Mouse (Mus musculus) kidney, adult 18-20 months (tissue): ENCODE results near the gene S100a11.
"Not testable (repeated sequence)": the region's sequence is repeated elsewhere in the genome, so short reads cannot be mapped to it uniquely, and the experiment has no call there.

Source experiments
- DNase-seq: peaks from one replicate; pipeline ENCODE4 v3.0.0; 2021

S100a11 gene

DNA sequence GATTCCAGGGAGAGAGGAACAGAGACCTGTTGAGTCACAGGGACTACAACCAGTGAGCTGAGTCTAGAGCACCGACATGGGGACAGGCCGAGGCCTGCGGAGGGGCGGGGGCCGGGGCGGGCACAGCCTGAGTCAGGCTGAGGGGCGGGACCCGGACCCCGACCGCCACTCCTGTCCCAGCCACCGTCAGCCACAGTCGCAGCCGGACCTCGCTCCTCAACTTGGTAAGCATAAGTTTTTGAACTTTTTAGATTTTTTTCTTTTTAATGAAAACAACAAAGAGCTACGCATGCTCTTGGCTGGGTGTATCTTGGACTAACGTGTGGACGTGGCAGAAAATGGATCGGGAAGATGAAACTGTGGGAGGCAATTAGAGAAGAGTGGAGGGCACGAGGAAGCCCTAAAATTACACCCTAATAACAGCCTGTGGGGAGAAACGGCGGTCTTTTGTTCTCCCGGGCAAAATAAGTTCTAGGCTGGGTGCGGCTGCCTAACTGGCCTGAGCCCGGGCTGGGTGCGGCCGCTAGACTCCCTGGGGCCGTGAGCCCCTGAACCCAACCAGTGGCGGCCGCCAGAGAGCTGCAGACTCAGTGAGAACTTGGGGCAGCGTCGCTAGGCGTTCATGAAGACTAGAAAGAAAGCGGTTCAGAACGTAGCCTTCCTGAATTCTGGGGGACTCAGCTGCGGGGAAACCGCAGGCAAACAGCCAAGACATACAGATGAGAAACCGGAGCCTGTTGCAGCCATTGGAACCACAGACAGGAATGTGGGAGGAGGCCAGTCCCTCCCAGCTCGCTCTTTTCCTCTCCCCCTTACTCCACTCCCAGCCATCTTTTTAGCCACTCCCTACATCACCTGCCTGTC lies at the start of gene S100a11:
Gene S100a11, plus strand, starts transcription at position 159 of the 864 bp plus-strand sequence.
- DNase-seq, result peak; percentile 71

DNA sequence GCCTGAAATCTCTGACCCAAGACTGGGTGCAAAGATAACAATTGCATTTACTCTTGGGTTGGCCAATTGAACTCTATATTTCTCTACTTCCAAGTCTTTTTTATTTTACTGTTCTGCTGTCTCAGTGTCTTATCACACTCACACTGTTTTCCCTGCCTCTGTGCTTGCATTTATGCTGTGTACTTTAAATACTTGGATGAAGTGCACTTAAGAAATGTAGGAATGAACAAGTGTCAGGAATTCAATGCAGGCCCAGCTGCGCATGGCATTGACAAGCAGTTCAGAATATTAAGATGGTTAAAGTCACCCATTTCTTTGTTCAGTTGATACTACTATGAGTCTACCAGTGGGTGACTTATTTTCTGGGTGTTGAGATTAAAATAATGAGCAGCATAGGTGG lies 40.2 kb upstream of the S100a11 start:
- no peak for DNase-seq

DNA sequence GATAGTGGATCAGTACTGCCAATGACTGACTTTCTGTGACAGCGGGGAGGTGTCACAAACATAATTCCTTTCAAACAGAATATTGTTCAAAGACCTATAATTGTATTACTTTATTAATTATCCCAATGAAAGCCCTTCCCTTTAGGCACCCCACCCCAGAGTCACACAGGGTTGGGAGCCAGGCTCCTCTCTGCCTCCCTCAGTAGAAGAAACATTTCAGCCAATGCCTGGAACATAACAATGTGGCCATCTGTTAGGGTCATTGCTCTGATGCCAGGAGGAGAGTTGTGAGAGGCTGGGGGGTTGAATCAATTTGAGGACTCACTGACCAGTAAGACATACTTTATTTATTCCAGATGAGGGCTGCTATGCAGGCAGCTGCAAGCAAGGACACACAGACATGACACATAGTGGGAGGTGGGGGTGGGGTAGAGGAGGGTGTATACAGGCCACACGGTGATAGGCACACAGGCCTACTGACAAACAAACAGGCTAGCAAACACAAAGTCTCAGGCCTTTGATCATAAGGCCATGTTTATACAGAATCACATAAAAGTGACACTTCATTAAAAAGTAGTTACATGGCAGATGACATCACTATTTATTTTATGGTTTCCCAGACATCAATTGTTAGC lies 38.2 kb upstream of the S100a11 start:
- no peak for DNase-seq

DNA sequence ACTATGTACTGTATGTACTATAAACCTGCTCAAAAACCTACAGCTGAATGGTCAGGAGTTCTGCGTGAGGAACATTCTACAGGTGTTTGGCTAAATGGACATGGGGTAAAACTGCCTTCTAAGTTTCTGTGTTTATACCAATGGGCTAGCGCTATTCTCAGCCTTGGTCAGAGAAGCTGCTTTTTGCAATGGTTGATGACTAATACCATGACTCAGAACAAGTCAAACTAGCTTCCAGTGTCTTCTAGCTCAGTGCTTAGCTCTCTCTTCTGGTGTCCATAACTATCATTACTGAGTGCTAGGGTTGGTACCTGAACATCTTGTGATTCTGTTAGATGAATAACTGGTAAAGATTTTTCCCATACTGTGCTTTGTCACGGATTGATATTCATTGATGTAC lies 34.7 kb upstream of the S100a11 start:
- DNase-seq, result no peak

DNA sequence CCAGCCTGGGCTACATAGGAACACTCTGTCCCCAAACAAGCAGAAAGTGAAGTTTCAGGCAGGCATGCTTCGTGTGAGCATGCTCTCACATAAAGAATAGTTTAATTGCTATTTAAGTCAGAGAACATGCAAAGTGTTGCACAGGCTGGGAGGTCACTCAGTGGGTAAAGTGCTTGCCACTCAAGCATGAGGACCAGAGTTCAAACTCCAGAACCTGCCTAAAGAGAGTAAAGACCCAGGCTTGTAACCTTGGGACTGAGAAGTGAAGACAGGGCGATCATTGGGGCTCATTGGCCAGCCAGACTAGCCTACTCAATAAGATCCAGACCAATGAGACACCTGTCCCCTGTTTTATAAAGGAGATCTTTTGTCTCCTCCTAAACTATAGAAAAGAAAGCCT lies 31.7 kb upstream of the S100a11 start:
- DNase-seq, result no peak

DNA sequence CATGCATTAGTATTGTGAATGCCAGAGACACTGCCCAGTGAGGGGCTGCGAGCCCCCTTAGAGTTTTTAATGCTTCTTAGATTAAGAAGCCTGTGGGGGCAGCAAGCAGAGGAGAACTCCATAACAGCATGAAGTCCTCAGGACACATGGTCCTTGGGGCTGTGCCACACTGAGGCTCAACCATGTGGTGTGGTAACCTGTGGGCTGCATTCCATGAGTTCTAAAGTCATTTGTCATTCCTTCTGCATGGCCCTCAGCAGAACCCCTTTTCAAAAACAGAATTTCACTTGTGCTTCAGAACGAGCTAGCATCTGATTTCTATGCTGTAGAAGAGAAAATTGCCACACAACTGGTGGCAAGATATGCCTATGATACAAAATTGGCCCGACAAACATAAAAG lies 28.1 kb upstream of the S100a11 start:
- DNase-seq, result no peak

DNA sequence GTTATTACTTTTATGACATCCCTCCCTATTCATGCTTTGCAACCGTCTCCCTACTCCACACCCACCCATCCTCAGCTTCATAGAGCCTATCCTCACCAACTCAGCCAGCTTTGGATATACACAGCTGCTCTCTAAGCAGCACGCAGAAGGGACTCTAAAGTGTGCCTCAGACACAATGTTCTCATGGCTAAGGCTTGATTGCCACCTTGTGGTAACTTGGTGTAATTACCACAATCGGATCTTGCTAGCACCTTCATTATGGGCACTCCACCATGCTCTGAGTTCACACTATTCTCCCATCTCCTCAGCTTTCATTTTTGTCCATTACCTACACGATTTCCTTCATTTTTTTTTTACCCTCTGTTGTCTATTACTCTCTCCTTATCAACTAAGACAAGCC lies 26.3 kb upstream of the S100a11 start:
- DNase-seq, result peak; percentile 47

DNA sequence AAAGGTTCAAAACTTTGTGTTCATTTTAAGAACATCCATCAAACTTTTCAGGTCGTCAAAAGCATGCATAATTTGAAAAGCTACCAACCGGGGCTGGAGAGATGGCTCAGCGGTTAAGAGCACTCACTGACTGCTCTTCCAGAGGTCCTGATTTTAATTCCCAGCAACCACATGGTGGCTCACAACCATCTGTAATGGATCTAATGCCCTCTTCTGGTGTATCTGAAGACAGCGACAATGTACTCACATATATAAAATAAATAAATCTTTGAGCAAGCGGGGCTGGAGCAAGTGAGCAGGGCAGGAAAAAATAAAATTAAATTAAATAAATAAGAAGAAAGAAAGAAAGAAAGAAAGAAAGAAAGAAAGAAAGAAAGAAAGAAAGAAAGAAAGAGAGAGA lies 25.5 kb upstream of the S100a11 start:
- DNase-seq, result not testable (repeated sequence)

DNA sequence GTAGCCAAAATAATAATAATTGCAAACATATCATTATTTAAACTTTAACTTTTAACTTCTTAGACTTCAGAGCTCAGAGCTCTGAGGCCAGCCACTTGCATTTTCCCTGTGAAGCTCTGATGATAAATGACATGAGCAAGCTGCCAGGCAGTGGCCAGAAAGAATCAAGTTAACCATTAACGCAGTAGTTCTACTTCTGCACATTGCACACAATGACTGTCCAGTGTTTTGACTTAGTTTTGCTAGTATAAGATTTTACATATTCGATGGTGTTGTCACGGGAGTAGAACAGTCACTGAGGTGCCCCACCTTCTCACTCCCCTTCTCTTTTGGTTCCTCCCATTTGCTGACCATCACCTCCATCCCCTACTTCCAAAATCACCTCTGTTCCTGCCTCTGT lies 23.2 kb upstream of the S100a11 start:
- peak; percentile 21 for DNase-seq

DNA sequence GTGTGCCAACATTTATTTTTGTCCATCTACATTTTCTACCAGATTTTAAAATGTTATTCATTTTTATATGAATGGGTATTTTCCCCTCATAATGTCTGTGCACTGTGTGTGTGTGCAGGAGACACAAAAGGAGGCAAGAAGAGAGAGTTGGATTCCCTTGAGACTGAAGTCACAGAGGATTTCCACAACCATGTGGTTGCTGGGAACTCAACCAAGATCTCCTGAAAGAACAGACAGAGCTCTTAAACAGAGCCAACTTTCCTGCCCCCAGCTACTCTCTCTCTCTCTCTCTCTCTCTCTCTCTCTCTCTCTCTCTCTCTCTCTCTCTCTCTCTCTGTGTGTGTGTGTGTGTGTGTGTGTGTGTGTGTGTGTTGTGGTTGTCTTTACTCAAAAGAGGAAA lies 21.2 kb upstream of the S100a11 start:
- no peak for DNase-seq

DNA sequence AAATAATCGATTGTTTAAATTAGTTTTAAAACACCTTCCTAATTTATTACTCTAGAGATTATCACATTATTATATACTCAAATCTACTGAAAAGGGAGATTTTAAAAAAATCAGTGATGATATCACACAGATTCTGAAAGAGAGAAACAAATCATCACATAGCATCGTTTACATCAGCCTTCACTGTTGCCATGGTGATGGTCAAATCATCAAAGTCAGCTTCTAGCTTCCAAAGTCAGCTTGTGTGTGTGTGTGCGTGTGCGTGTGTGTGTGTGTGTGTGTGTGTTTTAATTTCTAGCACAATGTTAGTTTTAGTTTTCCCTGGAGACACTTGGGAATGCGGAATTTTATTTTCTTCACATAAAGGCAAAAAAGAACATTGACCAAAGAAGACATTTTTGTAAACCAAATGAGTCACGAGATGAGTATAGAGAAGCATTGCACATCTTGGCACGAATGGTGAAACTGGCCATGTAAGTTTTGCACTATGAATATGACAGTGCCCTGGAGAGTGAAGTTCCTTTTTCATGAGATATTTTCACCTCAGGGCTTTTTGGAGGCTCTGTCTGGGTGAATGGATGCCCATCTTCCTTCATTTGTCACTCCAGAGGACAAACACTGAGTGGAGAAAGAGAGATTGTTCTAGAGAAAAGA lies 15.6 kb upstream of the S100a11 start:
- DNase-seq, result no peak

DNA sequence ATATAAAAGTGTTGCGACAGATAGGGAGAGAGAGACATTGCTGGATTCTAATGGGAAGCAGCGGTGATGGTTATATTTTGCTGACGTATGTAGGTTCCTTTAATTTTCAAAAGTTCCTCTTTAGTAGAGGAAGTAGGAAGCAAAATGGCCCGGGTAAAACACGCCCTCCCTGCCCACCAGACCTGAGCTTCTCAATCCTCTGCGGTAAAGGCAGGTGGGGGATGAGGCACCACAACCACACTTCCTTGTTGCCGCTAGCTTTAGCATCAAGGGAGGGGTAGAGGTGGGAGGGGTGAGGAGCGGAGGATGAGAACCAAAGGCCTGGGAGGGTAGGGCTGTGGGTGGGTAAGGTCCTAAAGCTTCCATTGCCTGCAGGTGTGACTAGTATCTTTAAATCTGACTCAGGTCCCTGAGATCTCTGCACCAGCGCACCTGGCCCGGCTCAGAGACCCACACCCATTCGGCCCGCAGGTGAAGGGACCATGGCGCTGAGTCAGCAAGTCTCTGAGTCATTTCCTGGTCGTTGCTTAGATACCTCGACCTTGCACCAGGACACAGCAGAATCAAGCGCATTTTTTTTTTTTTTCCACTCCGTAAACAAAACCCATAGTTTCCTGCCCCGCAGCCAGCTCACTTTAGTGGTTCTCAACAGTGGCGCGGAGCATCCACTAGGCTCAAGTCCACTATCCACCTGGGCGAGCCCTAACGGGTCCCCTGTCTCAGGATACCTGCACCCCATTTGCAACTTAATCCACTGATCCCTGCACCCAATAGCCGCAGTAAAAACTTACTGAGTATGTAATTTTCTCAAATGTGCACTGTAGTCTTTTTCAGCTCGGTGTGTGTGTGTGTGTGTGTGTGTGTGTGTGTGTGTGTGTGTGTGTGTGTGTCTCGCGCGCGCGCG lies 14.1 kb upstream of the S100a11 start:
- DNase-seq, result peak; percentile 35

DNA sequence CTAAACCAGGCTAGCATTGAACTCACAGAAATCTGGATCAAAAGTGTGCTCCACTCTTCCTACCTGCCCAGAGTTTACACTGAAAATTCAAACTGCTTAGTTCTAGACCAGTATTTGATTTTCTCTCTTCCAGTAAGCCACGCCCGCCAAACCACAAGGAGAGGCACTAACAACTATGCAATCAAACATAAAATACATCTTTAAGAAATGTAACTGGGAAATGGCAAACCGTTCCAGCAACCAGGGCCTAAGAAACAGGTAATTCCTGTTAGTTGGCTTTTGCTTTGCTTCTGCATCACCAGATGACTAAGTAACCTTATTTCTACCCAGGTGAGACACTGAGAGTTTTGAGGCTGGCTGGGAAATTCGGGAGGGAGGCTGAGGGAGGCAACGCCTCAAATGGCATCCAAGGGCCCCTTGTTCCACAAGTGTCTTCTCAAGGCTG lies 13.4 kb upstream of the S100a11 start:
- no peak for DNase-seq

DNA sequence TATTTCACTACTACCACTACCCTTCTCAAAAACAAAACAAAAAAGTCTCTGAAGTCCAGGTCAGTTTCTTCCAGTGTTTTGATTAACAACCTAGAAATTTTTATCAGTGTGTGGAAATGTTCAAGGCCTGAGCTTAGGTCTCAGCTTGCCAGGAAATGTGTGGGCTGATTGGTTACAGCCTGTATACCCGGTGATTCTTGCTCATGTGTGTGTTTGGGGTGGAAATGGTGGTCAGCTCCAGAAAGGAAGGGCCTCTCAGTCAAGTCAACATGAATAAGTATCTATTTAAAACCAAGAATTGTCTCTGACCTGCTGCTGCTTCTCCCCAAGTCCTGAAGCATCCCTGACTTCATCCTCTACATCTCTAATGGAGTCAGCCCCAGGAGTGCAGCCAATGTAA lies 11.0 kb upstream of the S100a11 start:
- DNase-seq, result no peak

DNA sequence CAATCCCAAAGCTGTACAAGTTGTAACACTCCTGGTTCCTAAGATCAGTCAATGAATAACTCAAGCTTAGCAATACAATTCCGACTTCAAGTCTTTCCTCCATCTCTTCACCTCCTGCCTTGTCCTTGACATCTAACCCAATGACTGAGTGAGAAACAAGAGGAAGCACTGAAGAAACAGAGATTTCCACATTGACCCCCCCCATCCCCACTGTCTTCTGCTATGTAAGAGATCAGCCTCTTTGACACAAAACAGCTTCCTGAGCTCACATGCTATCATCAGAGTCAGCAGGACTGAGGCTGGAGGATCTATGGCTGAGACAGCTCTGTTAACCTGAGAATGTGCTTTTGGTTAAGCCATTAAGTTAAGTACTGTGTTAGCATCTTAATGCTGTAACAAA lies 9.3 kb upstream of the S100a11 start:
- no peak for DNase-seq

DNA sequence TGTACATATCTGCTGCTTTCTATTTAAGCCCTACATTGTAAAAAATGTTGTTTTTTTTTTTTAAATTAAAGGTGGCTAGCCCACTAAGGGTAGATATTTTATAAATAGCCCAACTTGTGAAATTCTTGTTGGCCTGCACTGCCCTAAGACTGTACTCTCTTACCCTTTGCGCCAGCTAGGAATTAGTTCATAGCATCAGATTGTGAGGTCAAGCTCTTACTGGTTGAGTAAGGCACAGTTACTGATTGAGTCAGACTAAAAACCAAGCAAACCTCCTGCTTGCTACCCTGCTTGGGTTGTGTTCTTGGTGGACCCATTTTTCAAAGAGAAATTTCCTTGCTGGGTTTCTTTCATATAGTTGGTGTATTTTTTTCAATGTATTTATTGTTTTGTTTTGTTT lies 8.5 kb upstream of the S100a11 start:
- no peak for DNase-seq

DNA sequence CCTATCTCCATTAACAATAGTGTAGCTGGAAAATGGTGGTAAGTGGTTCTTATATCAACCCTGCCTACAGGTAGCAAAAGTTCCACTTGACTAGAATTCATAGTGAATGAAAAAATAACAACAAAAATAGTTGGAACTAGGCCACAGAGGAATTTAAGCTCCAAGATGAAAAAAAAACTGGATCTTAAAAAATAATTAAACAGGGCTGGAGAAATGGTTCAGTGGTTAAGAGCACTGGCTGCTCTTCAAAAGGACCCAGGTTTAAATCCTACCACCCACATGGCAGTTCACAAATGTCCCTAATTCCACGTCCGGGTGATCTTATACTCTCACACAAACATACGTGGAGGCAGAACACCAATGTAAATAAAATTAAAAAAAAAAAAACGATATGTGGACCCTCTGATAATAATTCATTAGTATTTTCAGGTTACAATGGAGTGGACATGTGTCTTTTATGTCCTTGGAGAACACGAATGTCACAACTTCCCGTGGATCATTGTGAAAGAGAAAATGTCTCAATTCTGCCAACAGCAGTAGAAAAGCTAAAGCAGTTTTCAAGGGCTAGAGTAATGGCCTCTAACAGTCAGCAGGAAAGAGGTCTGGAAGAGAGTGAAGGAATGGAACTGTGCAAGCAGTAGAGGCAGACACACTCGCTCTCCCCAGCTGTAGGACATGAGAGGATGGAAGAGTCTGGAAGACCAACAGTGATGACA lies 7.7 kb upstream of the S100a11 start:
- no peak for DNase-seq

DNA sequence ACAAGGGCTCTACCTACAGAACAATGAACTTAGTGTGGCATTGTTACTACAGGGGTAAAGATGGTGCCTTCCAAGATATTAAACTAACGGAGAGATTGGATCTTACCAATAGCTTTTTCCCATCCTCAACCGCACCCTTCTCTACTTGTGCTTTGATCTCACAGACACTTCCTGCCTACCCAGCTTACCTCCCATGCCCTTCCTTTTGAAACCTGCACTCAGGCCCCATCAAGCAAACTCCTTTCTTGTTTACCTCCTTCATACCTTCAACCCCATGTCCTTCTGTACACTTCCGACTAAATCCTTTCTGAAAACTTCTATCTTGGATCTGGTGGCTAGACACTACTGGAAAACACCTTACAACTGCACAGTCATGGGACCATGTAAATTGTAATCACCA lies 5.7 kb upstream of the S100a11 start:
- no peak for DNase-seq

DNA sequence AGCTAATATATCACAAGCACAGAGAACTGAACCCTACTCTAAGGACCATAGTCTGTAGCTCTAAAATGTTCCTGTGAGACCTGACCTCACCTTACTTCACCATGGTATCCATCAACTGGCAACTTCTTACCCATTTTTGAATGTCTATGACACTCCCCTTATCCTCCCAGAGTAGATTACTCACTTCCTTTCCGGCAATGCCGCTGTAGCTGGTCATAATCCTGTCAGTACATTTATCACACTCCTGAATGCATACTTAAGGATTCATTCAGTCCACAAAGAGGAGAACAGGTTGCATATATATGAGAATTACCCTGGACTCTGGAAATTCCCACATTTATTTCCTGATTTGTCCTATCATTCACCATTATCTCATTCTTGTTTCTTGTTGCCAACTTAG lies 2.9 kb upstream of the S100a11 start:
- no peak for DNase-seq

DNA sequence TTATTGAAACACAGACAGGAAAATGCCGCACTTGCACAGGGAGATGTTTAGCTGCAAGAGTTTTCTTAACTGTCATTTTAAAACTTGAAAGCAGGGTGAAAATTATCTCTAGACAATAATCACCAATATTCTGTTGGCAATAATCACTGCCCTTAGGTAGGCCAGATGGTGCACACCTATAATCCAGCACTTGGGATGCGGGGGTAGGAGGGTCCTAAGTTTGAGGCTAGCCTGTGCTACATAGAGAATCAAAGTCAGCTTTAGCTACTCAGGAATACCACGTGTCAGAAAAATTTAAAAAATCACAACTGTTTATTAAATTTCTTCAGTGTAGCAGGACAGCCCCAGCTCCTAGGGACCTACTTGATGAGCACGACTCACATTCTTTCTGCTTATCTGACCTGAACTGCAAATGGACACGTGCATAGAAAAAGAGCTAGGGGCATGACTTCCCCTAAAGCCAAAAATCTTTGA lies 395 bp upstream of the S100a11 start:
- DNase-seq, result no peak

DNA sequence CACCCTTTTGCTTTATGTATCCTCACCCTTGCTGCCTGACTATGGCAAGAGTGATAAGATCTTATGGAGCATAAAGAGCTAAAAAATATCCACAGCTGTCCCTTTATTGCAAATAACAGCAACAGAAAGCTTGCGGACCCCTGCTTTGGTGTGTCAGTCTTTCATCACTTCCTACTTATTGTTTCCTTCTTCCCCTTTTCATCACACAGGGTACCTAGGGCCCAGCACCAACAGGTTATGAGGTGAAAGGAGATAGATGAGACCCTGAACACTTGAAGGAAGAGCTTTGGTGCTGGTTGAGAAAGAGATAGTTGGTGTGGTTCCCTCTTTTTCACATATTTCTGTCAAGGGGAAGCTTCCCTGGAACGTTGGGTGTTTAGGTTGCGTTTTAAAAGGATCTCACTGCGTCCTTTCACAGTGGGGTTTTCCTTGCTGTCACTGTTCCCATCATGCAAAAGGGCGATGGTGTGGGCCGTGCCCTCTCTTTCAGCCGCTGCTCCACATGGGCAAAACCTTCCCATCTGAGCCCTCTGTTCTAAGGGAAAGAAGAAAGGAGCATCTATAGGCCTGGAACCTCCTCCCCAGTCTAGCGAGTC lies 1.3 kb downstream of the S100a11 start:
- no peak for DNase-seq

DNA sequence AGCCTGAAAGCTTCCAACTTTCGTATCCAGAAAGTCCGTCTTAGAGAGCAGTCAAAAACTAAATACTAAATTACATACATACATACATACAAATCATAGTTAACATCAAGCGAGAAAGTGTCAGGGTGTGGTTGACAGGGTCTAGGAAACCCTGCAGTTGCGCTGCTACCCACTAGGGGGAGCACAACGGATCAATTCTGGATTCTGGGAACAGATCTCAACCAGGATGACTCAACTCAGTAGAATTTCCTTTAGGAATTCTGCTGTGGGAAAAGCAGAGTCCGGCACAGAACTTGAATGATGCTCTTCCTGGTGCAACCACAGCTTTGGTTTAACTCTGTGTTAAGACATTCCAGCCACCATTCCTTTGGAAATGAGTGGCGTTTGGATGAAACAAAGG lies 2.3 kb downstream of the S100a11 start:
- DNase-seq, result peak; percentile 73
